Comparison of ENCODE assay signal across 8 mouse cellular contexts in the genomic region with DNA sequence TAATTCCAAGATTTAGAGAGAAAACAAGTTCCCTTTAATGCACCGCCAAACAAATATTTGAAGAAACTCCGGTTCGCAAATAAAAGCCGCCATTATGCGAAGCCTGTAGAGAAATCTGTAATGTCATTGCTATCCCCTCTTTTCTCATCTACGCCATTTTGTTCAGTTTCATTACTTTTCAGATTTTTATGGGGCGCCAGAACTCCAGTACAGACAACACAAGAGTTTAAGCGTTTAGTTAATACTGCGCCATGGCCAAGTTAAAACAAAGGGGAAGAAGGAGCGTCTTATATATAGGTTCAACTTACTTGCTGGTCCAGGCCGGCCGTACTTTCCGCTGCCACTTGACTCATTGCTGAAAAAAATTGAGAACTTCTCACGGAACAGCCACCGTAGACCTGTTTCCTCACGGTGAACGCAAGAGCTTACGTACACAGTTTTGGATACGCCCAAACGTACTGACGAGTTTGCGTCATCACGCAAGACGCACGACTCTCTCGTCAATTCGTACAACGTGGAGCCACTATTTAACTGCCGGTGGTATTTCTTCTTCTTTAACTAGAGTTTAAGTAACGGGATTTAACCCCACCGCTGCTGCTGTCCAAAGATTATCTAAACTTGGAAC. TPM values are rescaled to one million over a fixed set of nuclear protein-coding genes. Genes with fewer than 3 reads are reported as not detected.
DNase-seq lines count a peak whose midpoint lies in the region; ATAC-seq and TF ChIP-seq lines count a peak whose summit lies in the region.

Ddx3y (minus strand) TSS at position 459 of the 625 bp plus-strand sequence.

- H3K27me3 ChIP-seq in forebrain, embryonic 16.5 days (replicated peaks; ENCODE audit: control insufficient read depth, insufficient read depth, low read length): no peaks in the 10 kb centered on the region
- H3K27me3 ChIP-seq in liver, embryonic 12.5 days (replicated peaks): no peaks in the 10 kb centered on the region
- no peaks in the 10 kb centered on the region for H3K27me3 ChIP-seq in thymus, adult 2 months (ENCODE audit: control insufficient read depth, insufficient read depth, low read length)

- peak within 1 kb of the TSS; percentile 92 for H3K4me3 ChIP-seq in lung, adult 2 months (replicated peaks; ENCODE audit: extremely low read depth, low read depth, low read length)
- peak within 1 kb of the TSS; percentile 44 for H3K4me3 ChIP-seq in forebrain, embryonic 16.5 days (replicated peaks; ENCODE audit: low read length)
- H3K4me3 ChIP-seq in liver, embryonic 12.5 days: peak within 1 kb of the TSS; percentile 59
- H3K4me3 ChIP-seq in thymus, adult 2 months (ENCODE audit: control insufficient read depth, insufficient read depth, low read length): peak within 1 kb of the TSS; percentile 57

- no peaks in the 10 kb centered on the region for H3K36me3 ChIP-seq in forebrain, embryonic 16.5 days (ENCODE audit: control insufficient read depth, insufficient read depth)
- no peaks in the 10 kb centered on the region for H3K36me3 ChIP-seq in liver, embryonic 12.5 days
- no peaks in the 10 kb centered on the region for H3K36me3 ChIP-seq in thymus, adult 2 months (ENCODE audit: control insufficient read depth, insufficient read depth, low read length)

- peak within 1 kb of the TSS; percentile 37; the same call in 1 of the 2 replicates for H3K27ac ChIP-seq in forebrain, embryonic 16.5 days (ENCODE audit: low read length)
- peak within 1 kb of the TSS; percentile 85 for H3K27ac ChIP-seq in liver, embryonic 12.5 days
- H3K27ac ChIP-seq in thymus, adult 2 months (ENCODE audit: control insufficient read depth, insufficient read depth, low read length): peak within 1 kb of the TSS; percentile 88

- peak within 1 kb of the TSS; percentile 39; the same call in 1 of the 2 replicates for H3K9ac ChIP-seq in forebrain, embryonic 16.5 days (replicated peaks; ENCODE audit: low read depth, low read length)
- H3K9ac ChIP-seq in liver, embryonic 12.5 days: peak within 1 kb of the TSS; percentile 63

- no peak for TF ChIP-seq POLR2A in lung, adult 2 months (IDR thresholded peaks at IDR 0.05; ENCODE audit: borderline replicate concordance, extremely low read depth, low read depth, low read length)
- no peak for TF ChIP-seq POLR2A in thymus, adult 2 months (IDR thresholded peaks at IDR 0.05; ENCODE audit: control insufficient read depth, extremely low read depth, insufficient read depth, low read length, poor library complexity)

- H3K4me1 ChIP-seq in lung, adult 2 months (ENCODE audit: control insufficient read depth, insufficient read depth, low read length): no peaks in the 10 kb centered on the region
- H3K4me1 ChIP-seq in forebrain, embryonic 16.5 days (replicated peaks; ENCODE audit: control insufficient read depth, insufficient read depth, low read length): no peaks in the 10 kb centered on the region
- H3K4me1 ChIP-seq in liver, embryonic 12.5 days: no peaks in the 10 kb centered on the region
- H3K4me1 ChIP-seq in thymus, adult 2 months (replicated peaks; ENCODE audit: control insufficient read depth, insufficient read depth, low read length): no peaks in the 10 kb centered on the region

- peak within 1 kb of the TSS; percentile 43 for H3K4me2 ChIP-seq in forebrain, embryonic 16.5 days (ENCODE audit: low read length)
- H3K4me2 ChIP-seq in liver, embryonic 12.5 days: peak within 1 kb of the TSS; percentile 37

- WGBS in lung, adult 2 months: no CpG with 5 or more reads among the region's 31 CpGs
- 1% methylated on average over 29 of the region's 31 CpGs for WGBS in forebrain, embryonic 16.5 days
- 5% methylated on average over 31 of the region's 31 CpGs for WGBS in liver, embryonic 12.5 days (ENCODE audit: insufficient replicate concordance)
- WGBS in thymus, adult 2 months: 4% methylated on average over 31 of the region's 31 CpGs

- DNase-seq in lung, adult 2 months: peak; percentile 67
- DNase-seq in lung, postnatal 36 days: no peak
- DNase-seq in cerebellum, adult 9-11 months: peak; percentile 80
- DNase-seq in hindlimb bud, embryonic 11.5 days (ENCODE audit: extremely low spot score, low read depth, low spot score): peak; percentile 33
- DNase-seq in naive thymus-derived CD4-positive, alpha-beta T cell, adult 2 months (ENCODE audit: low read depth): peak; percentile 89
- DNase-seq in thymus, adult 2 months: peak; percentile 62

- no peaks in the 10 kb centered on the region for H3K9me3 ChIP-seq in forebrain, embryonic 16.5 days (ENCODE audit: control insufficient read depth, low read length)
- H3K9me3 ChIP-seq in liver, embryonic 12.5 days (replicated peaks): no peaks in the 10 kb centered on the region

- TF ChIP-seq CTCF in lung, adult 2 months (IDR thresholded peaks at IDR 0.05; ENCODE audit: insufficient read depth, low read length): no peak
- TF ChIP-seq CTCF in thymus, adult 2 months (IDR thresholded peaks at IDR 0.05; ENCODE audit: borderline replicate concordance, control insufficient read depth, extremely low read depth, insufficient read depth, low read length, poor library complexity): no peak

- ATAC-seq in forebrain, embryonic 16.5 days: peak; percentile 99
- ATAC-seq in liver, embryonic 12.5 days: peak; percentile 98

RNA-seq across cellular contexts. Expression of gene Ddx3y, which starts in this region (rescaled TPM):
- 2.1 and 6.0 TPM in 2 replicates for polyA plus RNA-seq in lung, adult 2 months (2012; rRNA removed)
- 15.0 and 24.0 TPM in 2 replicates for polyA plus RNA-seq in forebrain, embryonic 16.5 days (2015; fragmentation: Nextera tagmentation; extraction: Ambion mirVana)
- 12.2 and 15.4 TPM in 2 replicates for polyA plus RNA-seq in liver, embryonic 12.5 days (2016; fragmentation: Nextera tagmentation; extraction: Ambion mirVana)
- polyA plus RNA-seq in thymus, adult 2 months (2012; rRNA removed): 3.3 TPM in 1 of 2 replicates, not detected in the other

Comparison
In these comparisons a context has a peak if more than half of its experiments do, and no peak if none do; other contexts are left out.
1. H3K27ac ChIP-seq: peak in every context shown above with its lines; median percentile 88 in thymus, adult 2 months; 85 in liver, embryonic 12.5 days; 37 in forebrain, embryonic 16.5 days.